Mouse (Mus musculus) forebrain, embryonic 14.5 days (tissue): ENCODE measurements around the gene Clip2. TPM values are rescaled to one million over a fixed set of nuclear protein-coding genes. Genes with fewer than 3 reads are reported as not detected.

Source experiments
- ATAC-seq: fragments of 200-750 bp; cut with Nextera tagmentation; 2 replicates; pipeline ENCODE4 v1.8.0; 2017; ENCODE audit warnings: mild to moderate bottlenecking, moderate library complexity
- DNase-seq: peaks from one replicate; pipeline ENCODE4 v3.0.0-alpha.2; 2015; ENCODE audit warnings: low spot score
- H3K27ac ChIP-seq: fragments of 300-500 bp; sonication (generic); 2 replicates; pipeline ENCODE4 v1.5.1; 2014; ENCODE audit warnings: low read depth, mild to moderate bottlenecking, control low read depth, low read length, moderate library complexity
- H3K27me3 ChIP-seq: fragments of 300-500 bp; sonication (generic); replicated peaks from 2 replicates; pipeline ENCODE4 v1.6.1; 2014; ENCODE audit warnings: low read length, control low read depth, mixed read lengths; ENCODE audit not compliant: control insufficient read depth, insufficient read depth
- H3K36me3 ChIP-seq: fragments of 300-500 bp; sonication (generic); 2 replicates; pipeline ENCODE4 v1.6.1; 2014; ENCODE audit warnings: low read length, control low read depth; ENCODE audit not compliant: control insufficient read depth, insufficient read depth
- H3K4me1 ChIP-seq: fragments of 300-500 bp; sonication (generic); 2 replicates; pipeline ENCODE4 v1.6.1; 2014; ENCODE audit warnings: antibody characterized with exemption, low read length, control low read depth; ENCODE audit not compliant: control insufficient read depth, insufficient read depth
- H3K4me2 ChIP-seq: fragments of 300-500 bp; sonication (generic); 2 replicates; pipeline ENCODE4 v1.6.1; 2014; ENCODE audit warnings: mild to moderate bottlenecking, control low read depth, low read length
- H3K4me3 ChIP-seq: fragments of 300-500 bp; sonication (generic); 2 replicates; pipeline ENCODE4 v1.5.1; 2014; ENCODE audit warnings: low read depth, low read length, control low read depth
- H3K9ac ChIP-seq: fragments of 300-500 bp; sonication (generic); 2 replicates; pipeline ENCODE4 v1.6.1; 2014; ENCODE audit warnings: mild to moderate bottlenecking, low read length, control low read depth, moderate library complexity
- H3K9me3 ChIP-seq: fragments of 300-500 bp; sonication (generic); replicated peaks from 2 replicates; pipeline ENCODE4 v1.6.1; 2016; ENCODE audit warnings: low read length, control low read depth, mixed read lengths; ENCODE audit not compliant: control insufficient read depth
- WGBS: fragments of 180-500 bp; shearing (Covaris S2); extraction: QIAGEN DNeasy Blood & Tissue Kit; methylation state at CpG from one replicate; pipeline ENCODE4 v1.1.7; 2014; 5-methylcytosine and 5-hydroxymethylcytosine counted together
- polyA plus RNA-seq: library from polyadenylated mRNA; unstranded; fragments of >200 nt; fragmentation: Nextera tagmentation; extraction: Ambion mirVana; gene quantifications from 2 replicates; pipeline ENCODE4 v1.2.1, GENCODE M21; 2014

Clip2 gene
- polyA plus RNA-seq, 1 experiment from 2014 or later = 11.1 TPM

- Histone ChIP-seq H3K9ac (no peak overlapping the region), H3K4me2 (no peak overlapping the region), H3K27ac (peak overlapping the region; percentile 39; the same call in 1 of the 2 replicates), H3K9me3 (no peaks in the 10 kb centered on the region), H3K4me1 (peaks cover 13% of the 10 kb centered on the region; the same call in 1 of the 2 replicates), H3K4me3 (no peak overlapping the region), H3K36me3 (peaks cover 73% of the 10 kb centered on the region), H3K27me3 (no peaks in the 10 kb centered on the region)
- WGBS = 69% methylated on average over 5 of the region's 5 CpGs
- no peak for ATAC-seq
- DNase-seq = no peak
Measured at GRCm38 (mm10) chr5:134507859-134508399, 44.3 kb downstream of the Clip2 start.

GRCm38 (mm10) chr5:134507307-134507706, 44.9 kb downstream of the Clip2 start:
- H3K4me1 ChIP-seq = peaks cover 8% of the 10 kb centered on the region; the same call in 1 of the 2 replicates
- H3K27me3 ChIP-seq = no peaks in the 10 kb centered on the region
- no peaks in the 10 kb centered on the region for H3K9me3 ChIP-seq
- no peak overlapping the region for H3K4me2 ChIP-seq
- H3K36me3 ChIP-seq = peaks cover 74% of the 10 kb centered on the region
- ATAC-seq (no peak), DNase-seq (peak; percentile 73)
- H3K9ac ChIP-seq = no peak overlapping the region
- H3K4me3 ChIP-seq = no peak overlapping the region
- 24% methylated on average over 10 of the region's 10 CpGs for WGBS
- H3K27ac ChIP-seq = peak overlapping the region; percentile 39; the same call in 1 of the 2 replicates

GRCm38 (mm10) chr5:134505810-134506292, 46.4 kb downstream of the Clip2 start:
- no peak overlapping the region for H3K27ac ChIP-seq

GRCm38 (mm10) chr5:134502591-134502990, 49.6 kb downstream of the Clip2 start:
- Histone ChIP-seq H3K9me3 (no peaks in the 10 kb centered on the region), H3K27me3 (no peaks in the 10 kb centered on the region), H3K27ac (no peak overlapping the region), H3K36me3 (peaks cover 71% of the 10 kb centered on the region), H3K9ac (no peak overlapping the region), H3K4me2 (no peak overlapping the region), H3K4me1 (no peaks in the 10 kb centered on the region), H3K4me3 (no peak overlapping the region)
- WGBS = 96% methylated on average over 18 of the region's 18 CpGs
- no peak for DNase-seq
- ATAC-seq = no peak

More at GRCm38 (mm10) chr5:134505810-134506292, 46.4 kb downstream of the Clip2 start:
- Histone ChIP-seq H3K9ac (no peak overlapping the region), H3K9me3 (no peaks in the 10 kb centered on the region), H3K36me3 (peaks cover 77% of the 10 kb centered on the region), H3K4me2 (no peak overlapping the region), H3K4me3 (no peak overlapping the region), H3K27me3 (no peaks in the 10 kb centered on the region), H3K4me1 (no peaks in the 10 kb centered on the region; the same call in 1 of the 2 replicates)
- peak; percentile 49 for ATAC-seq
- 46% methylated on average over 9 of the region's 9 CpGs for WGBS
- DNase-seq = peak; percentile 52

GRCm38 (mm10) chr5:134501453-134501852, 50.8 kb downstream of the Clip2 start:
- no peaks in the 10 kb centered on the region for H3K4me1 ChIP-seq
- H3K4me3 ChIP-seq = no peak overlapping the region
- no peaks in the 10 kb centered on the region for H3K9me3 ChIP-seq
- DNase-seq (no peak), ATAC-seq (no peak)
- no peak overlapping the region for H3K27ac ChIP-seq
- H3K4me2 ChIP-seq = no peak overlapping the region
- H3K27me3 ChIP-seq = no peaks in the 10 kb centered on the region
- H3K9ac ChIP-seq = no peak overlapping the region
- WGBS = 90% methylated on average over 9 of the region's 9 CpGs
- peaks cover 73% of the 10 kb centered on the region for H3K36me3 ChIP-seq

- Histone ChIP-seq H3K9ac (no peak overlapping the region), H3K27ac (no peak overlapping the region), H3K4me3 (no peak overlapping the region), H3K4me1 (no peaks in the 10 kb centered on the region), H3K4me2 (no peak overlapping the region), H3K36me3 (peaks cover 80% of the 10 kb centered on the region), H3K27me3 (no peaks in the 10 kb centered on the region), H3K9me3 (no peaks in the 10 kb centered on the region)
- DNase-seq = no peak
- ATAC-seq = no peak
- WGBS = 93% methylated on average over 3 of the region's 3 CpGs
Measured at GRCm38 (mm10) chr5:134500681-134501080, 51.6 kb downstream of the Clip2 start.

GRCm38 (mm10) chr5:134500062-134500461, 52.2 kb downstream of the Clip2 start:
- Histone ChIP-seq H3K4me3 (no peak overlapping the region), H3K4me1 (no peaks in the 10 kb centered on the region), H3K9ac (no peak overlapping the region), H3K9me3 (no peaks in the 10 kb centered on the region), H3K27ac (no peak overlapping the region), H3K27me3 (no peaks in the 10 kb centered on the region), H3K4me2 (no peak overlapping the region), H3K36me3 (peaks cover 84% of the 10 kb centered on the region)
- ATAC-seq = no peak
- peak; percentile 46 for DNase-seq
- 76% methylated on average over 4 of the region's 4 CpGs for WGBS

GRCm38 (mm10) chr5:134497026-134497425, 55.2 kb downstream of the Clip2 start:
- DNase-seq (no peak), ATAC-seq (no peak)
- no peak overlapping the region for H3K9ac ChIP-seq
- no peaks in the 10 kb centered on the region for H3K9me3 ChIP-seq
- H3K36me3 ChIP-seq = peaks cover 83% of the 10 kb centered on the region
- H3K4me3 ChIP-seq = no peak overlapping the region
- no peak overlapping the region for H3K4me2 ChIP-seq
- no peaks in the 10 kb centered on the region for H3K4me1 ChIP-seq
- 92% methylated on average over 5 of the region's 5 CpGs for whole genome bisulfite sequencing
- H3K27ac ChIP-seq = no peak overlapping the region
- H3K27me3 ChIP-seq = no peaks in the 10 kb centered on the region

- H3K4me3 ChIP-seq = no peak overlapping the region
- 90% methylated on average over 4 of the region's 4 CpGs for WGBS
- DNase-seq = no peak
- H3K9me3 ChIP-seq = no peaks in the 10 kb centered on the region
- no peaks in the 10 kb centered on the region for H3K27me3 ChIP-seq
- H3K4me2 ChIP-seq = no peak overlapping the region
- H3K36me3 ChIP-seq = peaks cover 81% of the 10 kb centered on the region
- H3K27ac ChIP-seq = no peak overlapping the region
- H3K9ac ChIP-seq = no peak overlapping the region
- no peaks in the 10 kb centered on the region for H3K4me1 ChIP-seq
- no peak for ATAC-seq
Measured at GRCm38 (mm10) chr5:134495796-134496195, 56.4 kb downstream of the Clip2 start.
